Mouse (Mus musculus) adipose tissue, adult 10 weeks (tissue): Measurements from ENCODE around the gene Olfr1026. TPM values are rescaled to one million over a fixed set of nuclear protein-coding genes. Genes with fewer than 3 reads are reported as not detected.

Experiments
- polyA plus RNA-seq: library from polyadenylated mRNA; stranded (reverse); fragments of 350-450 nt; fragmentation: Illumina TruSeq; extraction: RNeasy Lipid Tissue Mini Kit (QIAGEN cat#74804); gene quantifications from one replicate; pipeline ENCODE4 v1.2.3, GENCODE M21; 2014; ENCODE audit warnings: low read depth, low replicate concordance

Gene Olfr1026
- not detected for polyA plus RNA-seq

DNA sequence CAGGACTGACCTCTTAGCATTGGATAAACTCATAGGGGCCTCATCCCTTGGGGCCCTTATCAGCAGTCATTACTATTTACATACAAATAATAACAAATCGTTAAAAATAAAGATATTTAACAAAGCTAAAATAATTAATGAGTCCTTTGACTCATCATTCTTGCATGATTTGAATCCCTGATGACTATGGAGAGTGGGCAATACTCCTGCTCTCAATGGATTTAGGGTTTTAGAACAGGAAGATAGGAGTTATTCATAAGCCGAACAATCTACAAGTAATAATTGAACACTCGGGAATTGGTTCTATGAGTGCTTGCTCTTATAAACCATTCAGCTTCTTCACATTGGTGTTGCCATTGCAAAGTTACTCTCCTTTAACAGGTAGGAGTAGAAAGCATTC is at the start of gene Olfr1026:
Gene Olfr1026 (plus strand): TSS at position 301 of the 400 bp plus-strand sequence.

GRCm38 (mm10) chr2:85885340-85885739 is 36.0 kb upstream of the Olfr1026 start, which contains the start of gene Olfr1023:
Gene Olfr1023, plus strand, starts transcription at chr2:85885640.

GRCm38 (mm10) chr2:85904952-85905351 is 16.4 kb upstream of the Olfr1026 start, which contains the start of gene Olfr1024:
Gene Olfr1024, minus strand, starts transcription at chr2:85905052.

GRCm38 (mm10) chr2:85914893-85915292 is 6.5 kb upstream of the Olfr1026 start, which contains the start of gene Olfr1025-ps1:
Gene Olfr1025-ps1, plus strand, starts transcription at chr2:85915193.

GRCm38 (mm10) chr2:85950137-85950536 is 28.8 kb downstream of the Olfr1026 start, which contains the start of gene Olfr1028:
Gene Olfr1028, plus strand, starts transcription at chr2:85950437.

DNA sequence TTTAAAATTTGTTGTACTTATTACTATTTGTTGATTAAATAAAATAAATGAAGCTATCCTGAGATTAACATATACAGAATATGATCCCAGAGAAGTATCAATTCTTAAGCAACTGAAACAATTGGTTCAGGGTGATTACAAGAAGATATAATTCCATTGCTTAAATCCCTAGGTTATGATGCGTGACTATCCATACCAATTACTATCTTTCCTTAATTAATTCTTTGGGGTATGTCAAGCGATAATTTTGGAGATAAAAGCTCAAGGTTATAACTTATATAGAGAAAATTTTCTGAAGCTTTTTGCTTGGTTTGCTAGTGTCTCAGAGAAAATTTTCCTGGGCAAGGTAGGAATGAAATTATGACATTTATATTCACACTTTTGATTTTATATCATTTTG is 52.2 kb downstream of the Olfr1026 start, which contains the start of gene Olfr1029:
Gene Olfr1029 (plus strand): TSS at position 301 of the 400 bp plus-strand sequence.

Other genes with a start within 250 kb of the Olfr1026 start
- not detected for gene Olfr1006, start 242.8 kb upstream of the Olfr1026 start, polyA plus RNA-seq
- gene Olfr1008, start 232.1 kb upstream of the Olfr1026 start, polyA plus RNA-seq = not detected
- gene Olfr1009, start 206.1 kb upstream of the Olfr1026 start, polyA plus RNA-seq = not detected
- not detected for gene Olfr1012, start 158.8 kb upstream of the Olfr1026 start, polyA plus RNA-seq
- gene Olfr1013, start 154.5 kb upstream of the Olfr1026 start, polyA plus RNA-seq = not detected
- gene Olfr1014, start 148.8 kb upstream of the Olfr1026 start, polyA plus RNA-seq = not detected
- not detected for gene Olfr1015, start 139.5 kb upstream of the Olfr1026 start, polyA plus RNA-seq
- gene Olfr1016, start 119.0 kb upstream of the Olfr1026 start, polyA plus RNA-seq = not detected
- gene Olfr1018, start 103.1 kb upstream of the Olfr1026 start, polyA plus RNA-seq = not detected
- not detected for gene Olfr1019, start 76.1 kb upstream of the Olfr1026 start, polyA plus RNA-seq
- gene Olfr1020, start 74.5 kb upstream of the Olfr1026 start, polyA plus RNA-seq = not detected
- gene Olfr1022, start 53.0 kb upstream of the Olfr1026 start, polyA plus RNA-seq = not detected
- not detected for gene Olfr1023, start 35.9 kb upstream of the Olfr1026 start, polyA plus RNA-seq
- gene Olfr1024, start 16.5 kb upstream of the Olfr1026 start, polyA plus RNA-seq = not detected
- gene Olfr1025-ps1, start 6.4 kb upstream of the Olfr1026 start, polyA plus RNA-seq = not detected
- gene Olfr1028, start 28.9 kb downstream of the Olfr1026 start, polyA plus RNA-seq = not detected
- not detected for gene Olfr1029, start 52.3 kb downstream of the Olfr1026 start, polyA plus RNA-seq
- gene Olfr1030, start 57.7 kb downstream of the Olfr1026 start, polyA plus RNA-seq = not detected
- gene Olfr1031, start 68.7 kb downstream of the Olfr1026 start, polyA plus RNA-seq = not detected
- gene Olfr1032, start 84.0 kb downstream of the Olfr1026 start, polyA plus RNA-seq = not detected
- gene Olfr1033, start 99.1 kb downstream of the Olfr1026 start, polyA plus RNA-seq = 8.5 TPM
- gene Olfr1034, start 124.3 kb downstream of the Olfr1026 start, polyA plus RNA-seq = 0.53 TPM
- gene Olfr1036, start 152.4 kb downstream of the Olfr1026 start, polyA plus RNA-seq = not detected
- gene Olfr1037, start 165.8 kb downstream of the Olfr1026 start, polyA plus RNA-seq = not detected
- not detected for gene Olfr1039, start 214.4 kb downstream of the Olfr1026 start, polyA plus RNA-seq
- gene Olfr1040, start 225.2 kb downstream of the Olfr1026 start, polyA plus RNA-seq = not detected
- not detected for gene Olfr1042, start 240.3 kb downstream of the Olfr1026 start, polyA plus RNA-seq
- gene Olfr1043, start 246.0 kb downstream of the Olfr1026 start, polyA plus RNA-seq = not detected